26 mouse cellular contexts compared by ENCODE assay signal in the genomic region with DNA sequence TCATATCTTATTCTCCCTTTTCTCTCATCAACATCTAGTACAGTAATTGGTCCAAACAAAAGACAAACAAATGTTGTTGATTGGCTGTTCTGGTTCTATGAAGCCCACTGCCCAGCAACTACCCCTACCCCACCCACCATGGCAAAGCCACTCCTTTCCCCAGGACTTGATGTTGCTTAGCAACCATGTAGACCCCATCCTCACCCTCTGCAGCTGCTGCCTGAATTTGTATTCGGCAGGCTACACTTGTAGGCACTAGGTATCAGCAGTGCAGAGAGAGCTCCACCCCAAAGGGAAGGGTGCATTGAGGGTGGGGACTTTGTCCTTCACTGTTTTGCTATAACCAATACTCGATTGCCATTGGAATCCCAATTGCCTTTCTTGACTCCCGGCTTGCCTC.
DNase-seq lines count a peak whose midpoint lies in the region; ATAC-seq and TF ChIP-seq lines count a peak whose summit lies in the region.
"Had no signal": no experiment of that assay in that cellular context is flagged by ENCODE, and none has a peak within 500 bp of the region (broad histone marks: within the 10 kb centered on the region; RNA-seq: fewer than 3 reads in every experiment).

No protein-coding gene starts in this region.

- no peak overlapping the region for H3K4me3 ChIP-seq in forebrain, embryonic 11.5 days (ENCODE audit: low read depth, low read length)
- H3K4me3 ChIP-seq in forebrain, embryonic 12.5 days (replicated peaks) = no peak overlapping the region
- no peak overlapping the region for H3K4me3 ChIP-seq in midbrain, embryonic 11.5 days (ENCODE audit: low read depth, low read length)
- H3K4me3 ChIP-seq in midbrain, embryonic 15.5 days = no peak overlapping the region
- no peak overlapping the region for H3K4me3 ChIP-seq in midbrain, embryonic 16.5 days (ENCODE audit: low read depth, low read length)
- H3K4me3 ChIP-seq in midbrain, postnatal 0 days (ENCODE audit: low read depth, low read length) = no peak overlapping the region
- H3K4me3 ChIP-seq: embryonic facial prominence, embryonic 13.5 days; embryonic facial prominence, embryonic 15.5 days; erythroblast, embryonic 14.5 days; forebrain, embryonic 10.5 days; forebrain, embryonic 15.5 days had no signal

- no peaks in the 10 kb centered on the region for H3K36me3 ChIP-seq in forebrain, embryonic 11.5 days (ENCODE audit: control insufficient read depth, insufficient read depth, low read length)
- H3K36me3 ChIP-seq in forebrain, embryonic 12.5 days (replicated peaks) = no peaks in the 10 kb centered on the region
- H3K36me3 ChIP-seq in midbrain, embryonic 11.5 days (ENCODE audit: control insufficient read depth, insufficient read depth, low read length) = no peaks in the 10 kb centered on the region
- H3K36me3 ChIP-seq in midbrain, embryonic 15.5 days (replicated peaks) = no peaks in the 10 kb centered on the region
- no peaks in the 10 kb centered on the region for H3K36me3 ChIP-seq in midbrain, embryonic 16.5 days (ENCODE audit: control insufficient read depth, insufficient read depth, low read length)
- no peaks in the 10 kb centered on the region for H3K36me3 ChIP-seq in midbrain, postnatal 0 days (ENCODE audit: insufficient read depth, low read length)
- H3K36me3 ChIP-seq: embryonic facial prominence, embryonic 13.5 days; embryonic facial prominence, embryonic 15.5 days; forebrain, embryonic 10.5 days; forebrain, embryonic 15.5 days; G1E had no signal

- H3K4me1 ChIP-seq in forebrain, embryonic 11.5 days (replicated peaks; ENCODE audit: control insufficient read depth, insufficient read depth, low read length) = no peaks in the 10 kb centered on the region
- H3K4me1 ChIP-seq in forebrain, embryonic 12.5 days = peaks cover 7% of the 10 kb centered on the region
- 0 out of 2 replicates have a peak, but pooled peaks cover 4% of the 10 kb centered on the region for H3K4me1 ChIP-seq in midbrain, embryonic 11.5 days (ENCODE audit: control insufficient read depth, insufficient read depth, low read length)
- peaks cover 10% of the 10 kb centered on the region for H3K4me1 ChIP-seq in midbrain, embryonic 15.5 days
- H3K4me1 ChIP-seq in midbrain, embryonic 16.5 days (ENCODE audit: control insufficient read depth, insufficient read depth, low read length) = peaks cover 10% of the 10 kb centered on the region
- peaks cover 8% of the 10 kb centered on the region; the same call in 1 of the 2 replicates for H3K4me1 ChIP-seq in midbrain, postnatal 0 days (ENCODE audit: insufficient read depth, low read length)
- H3K4me1 ChIP-seq: embryonic facial prominence, embryonic 13.5 days; embryonic facial prominence, embryonic 15.5 days had no signal

- WGBS in forebrain, embryonic 11.5 days = 85% methylated on average over 3 of the region's 3 CpGs
- WGBS in forebrain, embryonic 12.5 days = 69% methylated on average over 3 of the region's 3 CpGs
- 78% methylated on average over 3 of the region's 3 CpGs for WGBS in midbrain, embryonic 11.5 days
- WGBS in midbrain, embryonic 15.5 days = 65% methylated on average over 3 of the region's 3 CpGs
- WGBS in midbrain, embryonic 16.5 days = 61% methylated on average over 3 of the region's 3 CpGs
- WGBS in midbrain, postnatal 0 days = 67% methylated on average over 3 of the region's 3 CpGs

- no peak overlapping the region for H3K27ac ChIP-seq in forebrain, embryonic 11.5 days (ENCODE audit: low read depth, low read length)
- no peak overlapping the region for H3K27ac ChIP-seq in forebrain, embryonic 12.5 days
- no peak overlapping the region for H3K27ac ChIP-seq in midbrain, embryonic 11.5 days (ENCODE audit: low read depth, low read length)
- no peak overlapping the region for H3K27ac ChIP-seq in midbrain, embryonic 15.5 days
- no peak overlapping the region for H3K27ac ChIP-seq in midbrain, embryonic 16.5 days (ENCODE audit: low read length)
- H3K27ac ChIP-seq in midbrain, postnatal 0 days (ENCODE audit: low read depth, low read length) = no peak overlapping the region
- H3K27ac ChIP-seq: embryonic facial prominence, embryonic 13.5 days; embryonic facial prominence, embryonic 15.5 days; forebrain, embryonic 10.5 days; forebrain, embryonic 15.5 days had no signal

- H3K9me3 ChIP-seq in forebrain, embryonic 11.5 days (ENCODE audit: control insufficient read depth, low read length) = no peaks in the 10 kb centered on the region
- H3K9me3 ChIP-seq in forebrain, embryonic 12.5 days = no peaks in the 10 kb centered on the region
- no peaks in the 10 kb centered on the region for H3K9me3 ChIP-seq in midbrain, embryonic 11.5 days (ENCODE audit: control insufficient read depth, low read length)
- no peaks in the 10 kb centered on the region for H3K9me3 ChIP-seq in midbrain, embryonic 15.5 days
- no peaks in the 10 kb centered on the region for H3K9me3 ChIP-seq in midbrain, embryonic 16.5 days (replicated peaks; ENCODE audit: control insufficient read depth, low read length, poor library complexity, severe bottlenecking)
- H3K9me3 ChIP-seq in midbrain, postnatal 0 days (ENCODE audit: low read length) = no peaks in the 10 kb centered on the region
- H3K9me3 ChIP-seq: embryonic facial prominence, embryonic 13.5 days; embryonic facial prominence, embryonic 15.5 days; forebrain, embryonic 10.5 days; forebrain, embryonic 15.5 days; G1E had no signal

- H3K27me3 ChIP-seq in forebrain, embryonic 11.5 days (ENCODE audit: control insufficient read depth, insufficient read depth, low read length) = no peaks in the 10 kb centered on the region
- H3K27me3 ChIP-seq in forebrain, embryonic 12.5 days = no peaks in the 10 kb centered on the region
- H3K27me3 ChIP-seq in midbrain, embryonic 11.5 days (ENCODE audit: control insufficient read depth, insufficient read depth, low read length) = no peaks in the 10 kb centered on the region
- H3K27me3 ChIP-seq in midbrain, embryonic 15.5 days (replicated peaks) = no peaks in the 10 kb centered on the region
- no peaks in the 10 kb centered on the region for H3K27me3 ChIP-seq in midbrain, embryonic 16.5 days (ENCODE audit: control insufficient read depth, insufficient read depth, low read depth, low read length)
- no peaks in the 10 kb centered on the region for H3K27me3 ChIP-seq in midbrain, postnatal 0 days (ENCODE audit: insufficient read depth, low read length)
- H3K27me3 ChIP-seq: embryonic facial prominence, embryonic 13.5 days; embryonic facial prominence, embryonic 15.5 days; forebrain, embryonic 15.5 days had no signal

- 0 out of 2 replicates have a peak, but pooled peaks have one; percentile 36 for ATAC-seq in forebrain, embryonic 11.5 days (replicated peaks; ENCODE audit: low FRiP score)
- no peak for ATAC-seq in forebrain, embryonic 12.5 days (ENCODE audit: low FRiP score)
- peak; percentile 58; the same call in 1 of the 2 replicates for ATAC-seq in midbrain, embryonic 11.5 days (ENCODE audit: low FRiP score)
- ATAC-seq in midbrain, embryonic 15.5 days (replicated peaks) = no peak
- peak; percentile 50; the same call in 1 of the 2 replicates for ATAC-seq in midbrain, embryonic 16.5 days
- no peak for ATAC-seq in midbrain, postnatal 0 days (ENCODE audit: low FRiP score)
- ATAC-seq: activated CD4-positive, CD25-positive, alpha-beta regulatory T cell, adult 4 months; CD4-positive, CD25-positive, alpha-beta regulatory T cell, adult 4 months; forebrain, embryonic 15.5 days; Patski had no signal

- TF ChIP-seq CTCF in midbrain, postnatal 0 days (IDR thresholded peaks at IDR 0.05) = no peak

- no peak overlapping the region for H3K4me2 ChIP-seq in forebrain, embryonic 11.5 days (ENCODE audit: low read depth, low read length, severe bottlenecking)
- no peak overlapping the region for H3K4me2 ChIP-seq in forebrain, embryonic 12.5 days
- no peak overlapping the region for H3K4me2 ChIP-seq in midbrain, embryonic 11.5 days
- no peak overlapping the region for H3K4me2 ChIP-seq in midbrain, embryonic 15.5 days
- no peak overlapping the region for H3K4me2 ChIP-seq in midbrain, embryonic 16.5 days (ENCODE audit: low read length)
- H3K4me2 ChIP-seq in midbrain, postnatal 0 days (ENCODE audit: low read depth, low read length, poor library complexity, severe bottlenecking) = no peak overlapping the region
- H3K4me2 ChIP-seq: embryonic facial prominence, embryonic 13.5 days; embryonic facial prominence, embryonic 15.5 days; forebrain, embryonic 15.5 days had no signal

- H3K9ac ChIP-seq in forebrain, embryonic 11.5 days (ENCODE audit: low read length) = no peak overlapping the region
- no peak overlapping the region for H3K9ac ChIP-seq in forebrain, embryonic 12.5 days
- no peak overlapping the region for H3K9ac ChIP-seq in midbrain, embryonic 11.5 days (ENCODE audit: low read length)
- no peak overlapping the region for H3K9ac ChIP-seq in midbrain, embryonic 15.5 days
- no peak overlapping the region for H3K9ac ChIP-seq in midbrain, embryonic 16.5 days (ENCODE audit: low read depth, low read length)
- H3K9ac ChIP-seq in midbrain, postnatal 0 days (replicated peaks; ENCODE audit: low read length, poor library complexity, severe bottlenecking) = no peak overlapping the region
- H3K9ac ChIP-seq: embryonic facial prominence, embryonic 13.5 days; embryonic facial prominence, embryonic 15.5 days; forebrain, embryonic 15.5 days had no signal

- DNase-seq in forebrain, embryonic 11.5 days (ENCODE audit: low spot score) = no peak
- peak; percentile 39 for DNase-seq in midbrain, embryonic 11.5 days (ENCODE audit: low spot score, missing footprints)
- no peak for DNase-seq in midbrain, postnatal 0 days (ENCODE audit: low spot score)
- DNase-seq: adrenal gland, adult 8-10 months; adrenal gland, postnatal 14 days; adrenal gland, postnatal 36 days; B cell, adult 2 months; cerebellum, adult 11 months; cerebellum, adult 18-20 months; cerebellum, adult 8-10 months; cerebellum, adult 9-11 months; cerebellum, postnatal 14 days; cerebellum, postnatal 36 days; embryo, embryonic 11 days had no signal

Comparison
In these comparisons a context has a peak if more than half of its experiments do, and no peak if none do; other contexts are left out.
1. ATAC-seq: peak in forebrain, embryonic 11.5 days (single experiment), midbrain, embryonic 11.5 days (single experiment) and midbrain, embryonic 16.5 days (single experiment); none in forebrain, embryonic 12.5 days (single experiment), midbrain, embryonic 15.5 days (single experiment) and midbrain, postnatal 0 days (single experiment).